Mouse (Mus musculus): ENCODE measurements around the gene Epha1. TPM values are rescaled to one million over a fixed set of nuclear protein-coding genes. Genes with fewer than 3 reads are reported as not detected.

Epha1 gene
- polyA plus RNA-seq, 2 experiments, result 1.4 to 4.0 TPM

DNA sequence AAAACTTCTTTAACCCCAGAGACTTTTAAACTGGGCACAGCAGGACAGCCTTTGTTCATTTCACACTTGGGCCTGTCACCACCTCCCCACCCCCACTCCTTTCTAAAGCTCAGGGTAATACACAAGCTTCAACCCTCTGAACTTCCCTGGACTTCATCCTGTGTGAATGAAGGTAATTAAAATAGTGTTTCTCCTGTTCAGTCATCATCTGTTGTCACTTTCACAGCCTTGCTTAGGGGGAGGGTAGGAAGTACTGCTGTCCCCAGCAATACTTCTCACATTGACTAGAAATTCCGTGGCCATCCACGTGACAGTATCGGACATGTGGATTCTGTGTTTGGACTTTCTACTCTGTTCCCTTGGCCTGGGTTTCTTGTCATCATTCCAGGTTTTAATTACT lies 3.2 kb downstream of the Epha1 start:
- H3K27me3 ChIP-seq (ENCODE audit: control insufficient read depth, insufficient read depth, low read length), result no peaks in the 10 kb centered on the region
- H3K36me3 ChIP-seq (replicated peaks; ENCODE audit: control insufficient read depth, insufficient read depth, low read depth), result no peaks in the 10 kb centered on the region
- ATAC-seq (ENCODE audit: insufficient read depth) (no peak), DNase-seq (ENCODE audit: low read depth in 3 of 3, low spot score in 3 of 3) (no peak)
- no peak overlapping the region for H3K4me3 ChIP-seq (ENCODE audit: insufficient read depth in 1 of 2, low read depth in 2 of 2, low read length in 2 of 2)
- H3K27ac ChIP-seq, result no peak overlapping the region
- 51% methylated on average over 3 of the region's 3 CpGs for WGBS (ENCODE audit: insufficient replicate concordance)
- peaks cover 0 to 2% of the 10 kb centered on the region in 2 experiments; a peak in 1 of 4 replicates for H3K4me1 ChIP-seq (replicated peaks; ENCODE audit: control insufficient read depth in 2 of 2, insufficient read depth in 2 of 2, low read length in 1 of 2)
- TF ChIP-seq CTCF (IDR thresholded peaks at IDR 0.05; ENCODE audit: low read depth) (no peak), EP300 (IDR thresholded peaks at IDR 0.05; ENCODE audit: low read depth) (no peak)
- H3K9ac ChIP-seq (replicated peaks), result no peak overlapping the region
- no peak overlapping the region for H3K4me2 ChIP-seq (ENCODE audit: low read depth)
- H3K9me3 ChIP-seq (ENCODE audit: control insufficient read depth, low read length), result no peaks in the 10 kb centered on the region

GRCm38 (mm10) chr6:42365215-42365614 lies 7.9 kb downstream of the Epha1 start:
- no peak overlapping the region for H3K27ac ChIP-seq
- no peak overlapping the region for H3K4me3 ChIP-seq (ENCODE audit: insufficient read depth in 1 of 2, low read depth in 2 of 2, low read length in 2 of 2)
- DNase-seq (ENCODE audit: low read depth in 3 of 3, low spot score in 3 of 3) (no peak), ATAC-seq (ENCODE audit: insufficient read depth) (no peak)
- H3K4me1 ChIP-seq (replicated peaks; ENCODE audit: control insufficient read depth in 2 of 2, insufficient read depth in 2 of 2, low read length in 1 of 2), result peaks cover 0 to 6% of the 10 kb centered on the region in 2 experiments; a peak in 2 of 4 replicates
- H3K9me3 ChIP-seq (ENCODE audit: control insufficient read depth, low read length), result no peaks in the 10 kb centered on the region
- 65% methylated on average over 6 of the region's 6 CpGs for WGBS (ENCODE audit: insufficient replicate concordance)
- H3K36me3 ChIP-seq (replicated peaks; ENCODE audit: control insufficient read depth, insufficient read depth, low read depth), result no peaks in the 10 kb centered on the region
- no peak overlapping the region for H3K4me2 ChIP-seq (ENCODE audit: low read depth)
- no peak for TF ChIP-seq CTCF (IDR thresholded peaks at IDR 0.05; ENCODE audit: low read depth)
- no peak for TF ChIP-seq EP300 (IDR thresholded peaks at IDR 0.05; ENCODE audit: low read depth)
- no peak overlapping the region for H3K9ac ChIP-seq (replicated peaks)
- no peaks in the 10 kb centered on the region for H3K27me3 ChIP-seq (ENCODE audit: control insufficient read depth, insufficient read depth, low read length)

GRCm38 (mm10) chr6:42364607-42365006 lies 8.5 kb downstream of the Epha1 start:
- no peak overlapping the region for H3K9ac ChIP-seq (replicated peaks)
- H3K4me2 ChIP-seq (ENCODE audit: low read depth), result no peak overlapping the region
- TF ChIP-seq CTCF (IDR thresholded peaks at IDR 0.05; ENCODE audit: low read depth) (no peak), EP300 (IDR thresholded peaks at IDR 0.05; ENCODE audit: low read depth) (no peak)
- 79% methylated on average over 15 of the region's 15 CpGs for WGBS (ENCODE audit: insufficient replicate concordance)
- H3K9me3 ChIP-seq (ENCODE audit: control insufficient read depth, low read length), result no peaks in the 10 kb centered on the region
- H3K36me3 ChIP-seq (replicated peaks; ENCODE audit: control insufficient read depth, insufficient read depth, low read depth), result no peaks in the 10 kb centered on the region
- ATAC-seq (ENCODE audit: insufficient read depth) (no peak), DNase-seq (ENCODE audit: low read depth in 3 of 3, low spot score in 3 of 3) (no peak)
- peaks cover 0 to 6% of the 10 kb centered on the region in 2 experiments; a peak in 2 of 4 replicates for H3K4me1 ChIP-seq (replicated peaks; ENCODE audit: control insufficient read depth in 2 of 2, insufficient read depth in 2 of 2, low read length in 1 of 2)
- H3K27me3 ChIP-seq (ENCODE audit: control insufficient read depth, insufficient read depth, low read length), result no peaks in the 10 kb centered on the region
- no peak overlapping the region for H3K4me3 ChIP-seq (ENCODE audit: insufficient read depth in 1 of 2, low read depth in 2 of 2, low read length in 2 of 2)
- no peak overlapping the region for H3K27ac ChIP-seq

DNA sequence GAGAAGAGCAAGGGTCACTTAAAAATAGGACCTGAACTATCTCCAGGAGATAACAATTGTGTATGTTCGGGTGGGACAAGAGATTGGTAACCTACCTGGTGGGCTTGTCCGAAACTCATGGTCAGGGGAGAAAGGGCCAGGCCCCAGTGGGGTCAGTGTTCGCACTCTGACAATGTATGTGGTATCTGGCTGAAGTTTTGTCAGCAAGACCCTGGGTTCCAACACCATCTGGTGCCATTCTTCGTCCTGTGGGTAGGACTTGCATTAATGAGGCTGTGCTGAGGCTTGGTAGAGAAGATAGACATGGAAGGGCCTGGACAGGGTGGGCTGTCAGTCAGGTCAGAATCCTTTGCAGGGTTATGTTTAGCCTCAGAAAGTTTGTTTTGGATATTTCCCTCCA lies 9.0 kb downstream of the Epha1 start:
- Histone ChIP-seq H3K27me3 (ENCODE audit: control insufficient read depth, insufficient read depth, low read length) (no peaks in the 10 kb centered on the region), H3K9ac (replicated peaks) (no peak overlapping the region), H3K4me3 (ENCODE audit: insufficient read depth in 1 of 2, low read depth in 2 of 2, low read length in 2 of 2) (no peak overlapping the region), H3K4me1 (replicated peaks; ENCODE audit: control insufficient read depth in 2 of 2, insufficient read depth in 2 of 2, low read length in 1 of 2) (peaks cover 0 to 6% of the 10 kb centered on the region in 2 experiments; a peak in 2 of 4 replicates), H3K4me2 (ENCODE audit: low read depth) (no peak overlapping the region), H3K9me3 (ENCODE audit: control insufficient read depth, low read length) (no peaks in the 10 kb centered on the region), H3K36me3 (replicated peaks; ENCODE audit: control insufficient read depth, insufficient read depth, low read depth) (no peaks in the 10 kb centered on the region), H3K27ac (no peak overlapping the region)
- TF ChIP-seq EP300 (IDR thresholded peaks at IDR 0.05; ENCODE audit: low read depth) (no peak), CTCF (IDR thresholded peaks at IDR 0.05; ENCODE audit: low read depth) (no peak)
- 67% methylated on average over 4 of the region's 4 CpGs for WGBS (ENCODE audit: insufficient replicate concordance)
- DNase-seq (ENCODE audit: low read depth in 3 of 3, low spot score in 3 of 3) (no peak), ATAC-seq (ENCODE audit: insufficient read depth) (no peak)

DNA sequence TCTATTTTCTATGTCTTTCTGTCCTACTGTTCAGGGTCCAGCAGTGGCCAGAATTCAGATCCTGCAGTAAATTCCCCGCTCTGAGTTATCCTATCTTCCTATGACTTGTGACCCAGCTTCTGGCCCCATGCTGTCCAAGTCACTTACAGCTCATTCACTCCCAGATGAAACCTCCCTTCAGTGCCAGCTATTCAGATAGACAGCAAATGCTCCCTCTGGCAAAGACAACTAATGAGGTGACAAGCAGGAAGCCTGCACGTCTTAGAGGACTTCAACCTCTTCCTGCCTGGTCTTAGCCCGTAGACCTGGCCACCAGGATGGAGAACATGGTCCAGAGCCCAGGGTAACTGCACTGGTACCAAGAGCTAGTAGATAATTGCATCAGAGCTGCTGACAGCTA lies 10.1 kb downstream of the Epha1 start:
- H3K27me3 ChIP-seq (ENCODE audit: control insufficient read depth, insufficient read depth, low read length), result no peaks in the 10 kb centered on the region
- H3K36me3 ChIP-seq (replicated peaks; ENCODE audit: control insufficient read depth, insufficient read depth, low read depth), result no peaks in the 10 kb centered on the region
- no peak overlapping the region for H3K9ac ChIP-seq (replicated peaks)
- 38% methylated on average over 3 of the region's 3 CpGs for WGBS (ENCODE audit: insufficient replicate concordance)
- TF ChIP-seq CTCF (IDR thresholded peaks at IDR 0.05; ENCODE audit: low read depth) (no peak), EP300 (IDR thresholded peaks at IDR 0.05; ENCODE audit: low read depth) (no peak)
- H3K4me3 ChIP-seq (ENCODE audit: insufficient read depth in 1 of 2, low read depth in 2 of 2, low read length in 2 of 2), result no peak overlapping the region
- peaks cover 0 to 6% of the 10 kb centered on the region in 2 experiments; a peak in 2 of 4 replicates for H3K4me1 ChIP-seq (replicated peaks; ENCODE audit: control insufficient read depth in 2 of 2, insufficient read depth in 2 of 2, low read length in 1 of 2)
- DNase-seq (ENCODE audit: low read depth in 3 of 3, low spot score in 3 of 3) (no peak), ATAC-seq (ENCODE audit: insufficient read depth) (no peak)
- no peak overlapping the region for H3K27ac ChIP-seq
- no peak overlapping the region for H3K4me2 ChIP-seq (ENCODE audit: low read depth)
- H3K9me3 ChIP-seq (ENCODE audit: control insufficient read depth, low read length), result no peaks in the 10 kb centered on the region
